Mouse (Mus musculus): ENCODE data around the gene Stxbp5l. TPM values are rescaled to one million over a fixed set of nuclear protein-coding genes. Genes with fewer than 3 reads are reported as not detected.
"Not testable (repeated sequence)": the region's sequence is repeated elsewhere in the genome, so short reads cannot be mapped to it uniquely, and the experiment has no call there.

Gene Stxbp5l
- polyA plus RNA-seq, 1 experiment from 2014 or later, result 2.9 TPM

GRCm38 (mm10) chr16:37372716-37373115 lies 12.0 kb downstream of the Stxbp5l start:
- Histone ChIP-seq H3K4me2 (no peak overlapping the region), H3K9me3 (replicated peaks) (no peaks in the 10 kb centered on the region), H3K9ac (no peak overlapping the region), H3K36me3 (no peaks in the 10 kb centered on the region), H3K27ac (no peak overlapping the region), H3K27me3 (no peaks in the 10 kb centered on the region), H3K4me1 (no peaks in the 10 kb centered on the region), H3K4me3 (replicated peaks) (no peak overlapping the region)
- ATAC-seq (replicated peaks; ENCODE audit: low FRiP score), result no peak
- 74% methylated on average over 1 of the region's 1 CpGs for WGBS

DNA sequence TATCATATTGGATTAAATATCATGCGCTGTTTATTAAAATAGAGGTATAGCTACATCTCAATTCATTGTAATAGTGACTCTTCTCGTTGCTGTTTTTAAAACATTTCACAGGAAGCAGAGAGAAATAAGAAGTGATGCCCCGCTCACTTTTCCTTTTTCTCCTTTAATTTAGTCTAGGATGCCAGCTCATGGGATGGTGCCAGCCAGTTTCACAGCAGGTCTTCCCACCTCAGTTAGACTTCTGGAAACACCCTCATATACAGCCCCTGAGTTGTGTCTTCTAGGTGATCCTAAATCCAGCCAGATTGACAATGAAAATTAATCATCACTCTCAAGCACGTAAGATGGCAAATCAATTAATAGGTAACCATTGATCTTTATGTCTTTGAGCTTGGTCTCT lies 17.3 kb downstream of the Stxbp5l start:
- ATAC-seq (replicated peaks; ENCODE audit: low FRiP score), result no peak
- no peak overlapping the region for H3K27ac ChIP-seq
- H3K36me3 ChIP-seq, result no peaks in the 10 kb centered on the region
- no peaks in the 10 kb centered on the region for H3K9me3 ChIP-seq (replicated peaks)
- WGBS, result 86% methylated on average over 4 of the region's 4 CpGs
- H3K4me1 ChIP-seq, result no peaks in the 10 kb centered on the region
- H3K4me3 ChIP-seq (replicated peaks), result no peak overlapping the region
- no peak overlapping the region for H3K9ac ChIP-seq
- H3K27me3 ChIP-seq, result no peaks in the 10 kb centered on the region
- H3K4me2 ChIP-seq, result no peak overlapping the region

- no peak overlapping the region for H3K9ac ChIP-seq
- no peak overlapping the region for H3K27ac ChIP-seq
- H3K4me2 ChIP-seq, result no peak overlapping the region
- H3K36me3 ChIP-seq, result no peaks in the 10 kb centered on the region
- H3K4me1 ChIP-seq, result no peaks in the 10 kb centered on the region
- no peak overlapping the region for H3K4me3 ChIP-seq (replicated peaks)
- no peak for ATAC-seq (replicated peaks; ENCODE audit: low FRiP score)
- no peaks in the 10 kb centered on the region for H3K9me3 ChIP-seq (replicated peaks)
- no peaks in the 10 kb centered on the region for H3K27me3 ChIP-seq
- 86% methylated on average over 2 of the region's 2 CpGs for WGBS
These were observed 20.8 kb downstream of the Stxbp5l start for GRCm38 (mm10) chr16:37363958-37364357.

DNA sequence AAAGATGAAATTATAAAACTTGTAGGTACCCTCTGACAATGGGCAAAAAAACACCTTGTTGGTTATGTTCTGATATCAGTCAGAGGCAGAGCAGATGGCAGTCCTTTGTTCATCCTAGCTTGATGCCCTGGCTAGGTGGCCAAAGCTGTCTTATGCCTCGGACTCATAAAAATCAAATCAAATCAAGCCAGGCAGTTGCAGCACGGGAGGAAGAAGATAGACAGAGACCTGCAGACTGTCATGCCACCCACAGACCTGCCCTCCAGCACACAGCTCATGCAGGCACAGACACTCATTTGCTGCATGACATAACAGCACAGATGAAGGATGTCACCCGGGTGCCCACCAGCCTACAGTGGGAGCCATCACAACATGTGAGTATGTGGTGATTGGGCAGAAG lies 29.1 kb downstream of the Stxbp5l start:
- no peaks in the 10 kb centered on the region for H3K4me1 ChIP-seq
- no peak overlapping the region for H3K4me2 ChIP-seq
- WGBS, result 85% methylated on average over 3 of the region's 3 CpGs
- no peaks in the 10 kb centered on the region for H3K27me3 ChIP-seq
- no peak for ATAC-seq (replicated peaks; ENCODE audit: low FRiP score)
- H3K4me3 ChIP-seq (replicated peaks), result no peak overlapping the region
- no peak overlapping the region for H3K27ac ChIP-seq
- H3K9ac ChIP-seq, result no peak overlapping the region
- H3K9me3 ChIP-seq (replicated peaks), result no peaks in the 10 kb centered on the region
- no peaks in the 10 kb centered on the region for H3K36me3 ChIP-seq

DNA sequence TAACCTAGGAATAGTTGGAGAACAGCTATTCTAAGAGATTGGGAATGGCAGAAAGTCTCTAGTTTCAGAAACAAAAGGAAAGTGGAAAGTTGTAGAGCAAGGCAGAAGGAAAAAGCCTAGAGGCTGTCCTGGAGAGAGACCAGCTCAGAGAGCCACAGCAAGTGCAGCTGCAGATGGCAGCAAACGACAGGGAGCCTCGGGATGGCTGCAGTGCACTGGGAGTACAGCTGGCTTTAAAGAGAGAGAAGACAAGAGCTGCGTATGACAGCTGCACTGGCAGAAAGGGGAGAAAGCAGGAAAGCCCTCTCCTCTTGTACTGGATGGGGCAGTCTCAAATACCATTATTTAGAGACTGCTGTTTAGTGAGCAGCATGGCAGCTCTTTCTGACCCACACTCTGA lies 37.7 kb downstream of the Stxbp5l start:
- Histone ChIP-seq H3K4me3 (replicated peaks) (no peak overlapping the region), H3K36me3 (no peaks in the 10 kb centered on the region), H3K4me1 (no peaks in the 10 kb centered on the region), H3K9me3 (replicated peaks) (no peaks in the 10 kb centered on the region), H3K27ac (no peak overlapping the region), H3K9ac (no peak overlapping the region), H3K27me3 (no peaks in the 10 kb centered on the region), H3K4me2 (no peak overlapping the region)
- ATAC-seq (replicated peaks; ENCODE audit: low FRiP score), result no peak
- WGBS, result 22% methylated on average over 3 of the region's 3 CpGs

GRCm38 (mm10) chr16:37344960-37345359 lies 39.8 kb downstream of the Stxbp5l start:
- Histone ChIP-seq H3K27ac (no peak overlapping the region), H3K27me3 (no peaks in the 10 kb centered on the region), H3K9ac (no peak overlapping the region), H3K4me1 (no peaks in the 10 kb centered on the region), H3K9me3 (replicated peaks) (no peaks in the 10 kb centered on the region), H3K4me3 (replicated peaks) (no peak overlapping the region), H3K4me2 (no peak overlapping the region), H3K36me3 (no peaks in the 10 kb centered on the region)
- 62% methylated on average over 2 of the region's 2 CpGs for WGBS
- ATAC-seq (replicated peaks; ENCODE audit: low FRiP score), result no peak

GRCm38 (mm10) chr16:37341446-37341845 lies 43.3 kb downstream of the Stxbp5l start:
- not testable (repeated sequence) for ATAC-seq (replicated peaks; ENCODE audit: low FRiP score); H3K9ac ChIP-seq

GRCm38 (mm10) chr16:37338177-37338576 lies 46.6 kb downstream of the Stxbp5l start:
- ATAC-seq (replicated peaks; ENCODE audit: low FRiP score), result no peak
- Histone ChIP-seq H3K4me1 (no peaks in the 10 kb centered on the region), H3K27me3 (no peaks in the 10 kb centered on the region), H3K27ac (no peak overlapping the region), H3K4me3 (replicated peaks) (no peak overlapping the region), H3K9me3 (replicated peaks) (no peaks in the 10 kb centered on the region), H3K9ac (no peak overlapping the region), H3K4me2 (no peak overlapping the region), H3K36me3 (no peaks in the 10 kb centered on the region)
- 88% methylated on average over 1 of the region's 1 CpGs for WGBS

More at GRCm38 (mm10) chr16:37341446-37341845, 43.3 kb downstream of the Stxbp5l start:
- not testable (repeated sequence) for H3K36me3 ChIP-seq; H3K27ac ChIP-seq; H3K9me3 ChIP-seq (replicated peaks); H3K4me1 ChIP-seq; H3K27me3 ChIP-seq; H3K4me3 ChIP-seq (replicated peaks); H3K4me2 ChIP-seq

- H3K4me1 ChIP-seq, result no peaks in the 10 kb centered on the region
- H3K4me3 ChIP-seq (replicated peaks), result no peak overlapping the region
- 88% methylated on average over 1 of the region's 1 CpGs for WGBS
- H3K27me3 ChIP-seq, result no peaks in the 10 kb centered on the region
- no peak overlapping the region for H3K9ac ChIP-seq
- H3K9me3 ChIP-seq (replicated peaks), result no peaks in the 10 kb centered on the region
- no peak overlapping the region for H3K4me2 ChIP-seq
- H3K27ac ChIP-seq, result no peak overlapping the region
- H3K36me3 ChIP-seq, result no peaks in the 10 kb centered on the region
- ATAC-seq (replicated peaks; ENCODE audit: low FRiP score), result no peak
These were observed 47.2 kb downstream of the Stxbp5l start for GRCm38 (mm10) chr16:37337529-37337928.

GRCm38 (mm10) chr16:37304441-37304840 lies 80.3 kb downstream of the Stxbp5l start:
- ATAC-seq (replicated peaks; ENCODE audit: low FRiP score), result no peak
- no peaks in the 10 kb centered on the region for H3K4me1 ChIP-seq
- no peaks in the 10 kb centered on the region for H3K27me3 ChIP-seq
- no peak overlapping the region for H3K4me2 ChIP-seq
- H3K4me3 ChIP-seq (replicated peaks), result no peak overlapping the region
- 64% methylated on average over 1 of the region's 1 CpGs for WGBS
- H3K9me3 ChIP-seq (replicated peaks), result no peaks in the 10 kb centered on the region
- no peak overlapping the region for H3K9ac ChIP-seq
- H3K36me3 ChIP-seq, result no peaks in the 10 kb centered on the region
- H3K27ac ChIP-seq, result no peak overlapping the region

DNA sequence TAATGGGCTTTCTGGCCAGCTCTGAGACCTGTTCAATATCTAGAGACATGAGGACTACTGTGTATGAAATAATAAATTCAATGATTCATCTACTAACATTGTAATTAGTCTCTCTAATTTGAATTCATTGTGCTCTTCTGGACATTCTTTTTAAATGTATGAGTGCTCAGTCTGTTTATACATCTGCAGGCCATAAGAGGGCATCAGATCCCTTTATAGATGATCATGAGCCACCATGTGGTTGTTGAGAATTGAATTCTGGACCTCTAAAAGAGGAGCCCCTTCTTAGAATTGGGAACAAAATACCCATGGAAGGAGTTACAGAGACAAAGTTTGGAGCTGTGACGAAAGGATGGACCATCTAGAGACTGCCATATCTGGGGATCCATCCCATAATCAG lies 92.2 kb downstream of the Stxbp5l start:
- H3K27ac ChIP-seq, result no peak overlapping the region
- no peak overlapping the region for H3K4me3 ChIP-seq (replicated peaks)
- ATAC-seq (replicated peaks; ENCODE audit: low FRiP score), result no peak
- WGBS, result 58% methylated on average over 1 of the region's 1 CpGs
- H3K4me1 ChIP-seq, result no peaks in the 10 kb centered on the region
- no peak overlapping the region for H3K4me2 ChIP-seq
- no peak overlapping the region for H3K9ac ChIP-seq
- no peaks in the 10 kb centered on the region for H3K36me3 ChIP-seq
- no peaks in the 10 kb centered on the region for H3K27me3 ChIP-seq
- no peaks in the 10 kb centered on the region for H3K9me3 ChIP-seq (replicated peaks)

DNA sequence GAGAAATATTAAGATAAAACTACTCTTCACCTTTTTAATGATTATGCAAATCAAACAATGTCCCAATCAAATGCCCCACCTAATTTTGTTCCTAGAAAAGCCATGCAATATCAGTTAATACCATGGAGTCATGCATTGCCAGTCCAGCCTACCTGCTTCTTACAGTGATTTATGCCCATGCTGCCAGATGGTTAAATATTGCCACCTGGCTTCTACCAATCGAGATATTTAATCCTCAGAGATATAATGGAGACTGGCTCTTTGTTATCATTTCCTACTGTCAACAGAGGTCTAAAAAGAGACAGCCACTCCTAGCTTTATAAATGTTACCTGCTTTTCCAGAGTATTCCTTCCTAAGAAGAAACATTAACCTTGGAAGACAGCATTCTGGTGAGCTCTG lies 104.6 kb downstream of the Stxbp5l start:
- no peaks in the 10 kb centered on the region for H3K4me1 ChIP-seq
- no peak overlapping the region for H3K4me2 ChIP-seq
- WGBS, result 39% methylated on average over 1 of the region's 1 CpGs
- no peak overlapping the region for H3K27ac ChIP-seq
- no peaks in the 10 kb centered on the region for H3K9me3 ChIP-seq (replicated peaks)
- no peaks in the 10 kb centered on the region for H3K36me3 ChIP-seq
- no peak overlapping the region for H3K4me3 ChIP-seq (replicated peaks)
- H3K27me3 ChIP-seq, result no peaks in the 10 kb centered on the region
- H3K9ac ChIP-seq, result no peak overlapping the region
- no peak for ATAC-seq (replicated peaks; ENCODE audit: low FRiP score)

- no peaks in the 10 kb centered on the region for H3K27me3 ChIP-seq
- no peaks in the 10 kb centered on the region for H3K9me3 ChIP-seq (replicated peaks)
- no peak overlapping the region for H3K27ac ChIP-seq
- ATAC-seq (replicated peaks; ENCODE audit: low FRiP score), result no peak
- H3K4me1 ChIP-seq, result no peaks in the 10 kb centered on the region
- no peak overlapping the region for H3K4me2 ChIP-seq
- no peaks in the 10 kb centered on the region for H3K36me3 ChIP-seq
- H3K4me3 ChIP-seq (replicated peaks), result no peak overlapping the region
- no peak overlapping the region for H3K9ac ChIP-seq
These were observed 111.1 kb downstream of the Stxbp5l start for GRCm38 (mm10) chr16:37273681-37274080.
